30 mouse cellular contexts compared by ENCODE assay signal in genomic region chr5:98936650-98937049, GRCm38 (mm10).
A peak's percentile ranks its signal among the peaks of the same experiment; 100 is the strongest.
DNase-seq lines count a peak whose midpoint lies in the region; ATAC-seq and TF ChIP-seq lines count a peak whose summit lies in the region.
"Had no signal": no experiment of that assay in that cellular context is flagged by ENCODE, and none has a peak within 500 bp of the region (broad histone marks: within the 10 kb centered on the region; RNA-seq: fewer than 3 reads in every experiment).

No protein-coding gene starts in this region.

- H3K4me2 ChIP-seq in lung, embryonic 14.5 days: no peak overlapping the region
- H3K4me2 ChIP-seq in lung, postnatal 0 days (replicated peaks; ENCODE audit: low read depth, low read length): no peak overlapping the region
- H3K4me2 ChIP-seq: embryonic facial prominence, embryonic 13.5 days; forebrain, embryonic 15.5 days; limb, embryonic 13.5 days; liver, embryonic 11.5 days; midbrain, embryonic 15.5 days had no signal

- no peak overlapping the region for H3K9ac ChIP-seq in lung, embryonic 14.5 days
- no peak overlapping the region for H3K9ac ChIP-seq in lung, postnatal 0 days (replicated peaks; ENCODE audit: low read depth)
- H3K9ac ChIP-seq: embryonic facial prominence, embryonic 13.5 days; forebrain, embryonic 15.5 days; heart, embryonic 15.5 days; limb, embryonic 13.5 days; midbrain, embryonic 15.5 days had no signal

- TF ChIP-seq EP300 in lung, postnatal 0 days (IDR thresholded peaks at IDR 0.05): peak; percentile 65

- H3K4me1 ChIP-seq in lung, embryonic 14.5 days (ENCODE audit: insufficient read depth): no peaks in the 10 kb centered on the region
- H3K4me1 ChIP-seq in lung, adult 2 months (ENCODE audit: control insufficient read depth, insufficient read depth, low read length): no peaks in the 10 kb centered on the region
- H3K4me1 ChIP-seq in lung, postnatal 0 days (ENCODE audit: insufficient read depth, low read depth, low read length): no peaks in the 10 kb centered on the region
- H3K4me1 ChIP-seq: heart, embryonic 15.5 days had no signal

- no peak for TF ChIP-seq POLR2A in lung, adult 2 months (IDR thresholded peaks at IDR 0.05; ENCODE audit: borderline replicate concordance, extremely low read depth, low read depth, low read length)

- no peak overlapping the region for H3K27ac ChIP-seq in lung, embryonic 14.5 days (ENCODE audit: low read depth)
- no peak overlapping the region for H3K27ac ChIP-seq in lung, postnatal 0 days (ENCODE audit: low read length)
- H3K27ac ChIP-seq: embryonic facial prominence, embryonic 13.5 days; forebrain, embryonic 10.5 days; forebrain, embryonic 15.5 days; heart, embryonic 10.5 days; heart, embryonic 15.5 days; layer of hippocampus, adult 2 months; limb, embryonic 13.5 days; midbrain, embryonic 10.5 days; midbrain, embryonic 15.5 days had no signal

- no peak overlapping the region for H3K4me3 ChIP-seq in lung, embryonic 14.5 days (ENCODE audit: low read depth, low read length)
- no peak overlapping the region for H3K4me3 ChIP-seq in lung, adult 2 months (replicated peaks; ENCODE audit: extremely low read depth, low read depth, low read length)
- no peak overlapping the region for H3K4me3 ChIP-seq in lung, postnatal 0 days (ENCODE audit: low read depth, low read length)
- H3K4me3 ChIP-seq: embryonic facial prominence, embryonic 13.5 days; forebrain, embryonic 10.5 days; forebrain, embryonic 15.5 days; heart, embryonic 10.5 days; heart, embryonic 15.5 days; layer of hippocampus, adult 2 months; limb, embryonic 13.5 days; midbrain, embryonic 10.5 days; midbrain, embryonic 15.5 days had no signal

- peak; percentile 89 for DNase-seq in lung, embryonic 14.5 days
- DNase-seq in lung, adult 2 months: no peak
- DNase-seq in forelimb bud, embryonic 11.5 days (ENCODE audit: low read depth, low spot score): peak; percentile 58
- peak; percentile 87 for DNase-seq in lung, postnatal 0 days (ENCODE audit: low spot score)
- peak; percentile 19 to 48 for DNase-seq in lung, postnatal 4 days
- no peak for DNase-seq in left cerebral cortex, adult 11 months (ENCODE audit: low spot score)
- no peak for DNase-seq in spleen, adult 18-20 months
- DNase-seq in frontal cortex, postnatal 36 days (ENCODE audit: low spot score in 2 of 2): no peak
- DNase-seq: adrenal gland, postnatal 25 days; cerebellum, adult 18-20 months; cerebellum, postnatal 10 days; gastrocnemius, postnatal 14 days; heart, adult 11 months; kidney, adult 18-20 months; right cerebral cortex, postnatal 25 days; thymus, adult 18-20 months; thymus, postnatal 36 days had no signal

- WGBS in lung, embryonic 14.5 days: 10% methylated on average over 2 of the region's 2 CpGs
- WGBS in lung, adult 2 months: 35% methylated on average over 2 of the region's 2 CpGs
- 30% methylated on average over 2 of the region's 2 CpGs for WGBS in lung, postnatal 0 days

- no peaks in the 10 kb centered on the region for H3K27me3 ChIP-seq in lung, embryonic 14.5 days (ENCODE audit: insufficient read depth, low read length)
- H3K27me3 ChIP-seq in lung, postnatal 0 days (replicated peaks; ENCODE audit: insufficient read depth, low read length): no peaks in the 10 kb centered on the region
- H3K27me3 ChIP-seq: embryonic facial prominence, embryonic 13.5 days; forebrain, embryonic 15.5 days; heart, embryonic 15.5 days; limb, embryonic 13.5 days; midbrain, embryonic 15.5 days; Patski had no signal

- H3K36me3 ChIP-seq in lung, embryonic 14.5 days (ENCODE audit: insufficient read depth): no peaks in the 10 kb centered on the region
- H3K36me3 ChIP-seq in lung, postnatal 0 days (ENCODE audit: insufficient read depth, low read length): no peaks in the 10 kb centered on the region
- H3K36me3 ChIP-seq: embryonic facial prominence, embryonic 13.5 days; forebrain, embryonic 10.5 days; forebrain, embryonic 15.5 days; heart, embryonic 10.5 days; heart, embryonic 15.5 days; limb, embryonic 13.5 days; midbrain, embryonic 10.5 days; midbrain, embryonic 15.5 days had no signal

- no peaks in the 10 kb centered on the region for H3K9me3 ChIP-seq in lung, embryonic 14.5 days (ENCODE audit: low read depth, low read length)
- no peaks in the 10 kb centered on the region for H3K9me3 ChIP-seq in lung, postnatal 0 days (ENCODE audit: low read length)
- H3K9me3 ChIP-seq: embryonic facial prominence, embryonic 13.5 days; forebrain, embryonic 10.5 days; forebrain, embryonic 15.5 days; heart, embryonic 10.5 days; heart, embryonic 15.5 days; limb, embryonic 13.5 days; midbrain, embryonic 10.5 days; midbrain, embryonic 15.5 days had no signal

- peak; percentile 76 for ATAC-seq in lung, embryonic 14.5 days (ENCODE audit: insufficient read depth)
- ATAC-seq in lung, postnatal 0 days: peak; percentile 79
- ATAC-seq: CD4-positive, CD25-positive, alpha-beta regulatory T cell, adult 4 months; forebrain, embryonic 15.5 days; hindbrain, embryonic 16.5 days; midbrain, embryonic 15.5 days; Patski had no signal

- no peak for TF ChIP-seq CTCF in lung, embryonic 14.5 days (IDR thresholded peaks at IDR 0.05; ENCODE audit: low read depth)
- no peak for TF ChIP-seq CTCF in lung, adult 2 months (IDR thresholded peaks at IDR 0.05; ENCODE audit: insufficient read depth, low read length)
- TF ChIP-seq CTCF in lung, postnatal 0 days (IDR thresholded peaks at IDR 0.05): no peak

Comparison
In these comparisons a context has a peak if more than half of its experiments do, and no peak if none do; other contexts are left out.
1. DNase-seq: peak in lung, embryonic 14.5 days (single experiment), forelimb bud, embryonic 11.5 days (single experiment), lung, postnatal 0 days (single experiment) and lung, postnatal 4 days (2 of 2); none in lung, adult 2 months (single experiment), left cerebral cortex, adult 11 months (single experiment), spleen, adult 18-20 months (0 of 2) and frontal cortex, postnatal 36 days (0 of 2).